Mouse (Mus musculus) embryonic facial prominence, embryonic 11.5 days (tissue): ENCODE data around the gene Ldlrad3. TPM values are rescaled to one million over a fixed set of nuclear protein-coding genes. Genes with fewer than 3 reads are reported as not detected.

Experiments
- ATAC-seq: fragments of 200-750 bp; cut with Nextera tagmentation; replicated peaks from 2 replicates; pipeline ENCODE4 v1.8.0; 2017; ENCODE audit warnings: low read depth; ENCODE audit not compliant: insufficient number of reproducible peaks, low FRiP score, low TSS enrichment
- DNase-seq: peaks from one replicate; pipeline ENCODE4 v3.0.0-alpha.2; 2015; ENCODE audit warnings: low spot score
- H3K27ac ChIP-seq: fragments of 300-500 bp; sonication (generic); replicated peaks from 2 replicates; pipeline ENCODE4 v1.5.1; 2014; ENCODE audit warnings: mild to moderate bottlenecking, low read depth, low read length, control low read depth
- H3K27me3 ChIP-seq: fragments of 300-500 bp; sonication (generic); 2 replicates; pipeline ENCODE4 v1.6.1; 2014; ENCODE audit warnings: mild to moderate bottlenecking, low read length, moderate library complexity, mixed read lengths; ENCODE audit not compliant: control insufficient read depth, insufficient read depth
- H3K36me3 ChIP-seq: fragments of 300-500 bp; sonication (generic); replicated peaks from 2 replicates; pipeline ENCODE4 v1.6.1; 2014; ENCODE audit warnings: low read depth, mild to moderate bottlenecking, low read length, moderate library complexity, mixed read lengths; ENCODE audit not compliant: control insufficient read depth, insufficient read depth
- H3K4me1 ChIP-seq: fragments of 300-500 bp; sonication (generic); 2 replicates; pipeline ENCODE4 v1.6.1; 2014; ENCODE audit warnings: low read length, mixed read lengths; ENCODE audit not compliant: control insufficient read depth, insufficient read depth
- H3K4me2 ChIP-seq: fragments of 300-500 bp; sonication (generic); 2 replicates; pipeline ENCODE4 v1.6.1; 2014; ENCODE audit warnings: low read depth, mild to moderate bottlenecking, control low read depth, low read length, moderate library complexity
- H3K4me3 ChIP-seq: fragments of 300-500 bp; sonication (generic); 2 replicates; pipeline ENCODE4 v1.5.1; 2014; ENCODE audit warnings: low read depth, low read length, control low read depth
- H3K9ac ChIP-seq: fragments of 300-500 bp; sonication (generic); replicated peaks from 2 replicates; pipeline ENCODE4 v1.6.1; 2014; ENCODE audit warnings: mild to moderate bottlenecking, control low read depth, low read length
- H3K9me3 ChIP-seq: fragments of 300-500 bp; sonication (generic); replicated peaks from 2 replicates; pipeline ENCODE4 v1.6.1; 2016; ENCODE audit warnings: mild to moderate bottlenecking, low read length, inconsistent platforms, mixed read lengths; ENCODE audit not compliant: control insufficient read depth
- WGBS: fragments of 180-500 bp; shearing (Covaris S2); extraction: QIAGEN DNeasy Blood & Tissue Kit; methylation state at CpG from one replicate; pipeline ENCODE4 v1.1.7; 2014; 5-methylcytosine and 5-hydroxymethylcytosine counted together
- polyA plus RNA-seq: library from polyadenylated mRNA; unstranded; fragments of >200 nt; fragmentation: Nextera tagmentation; extraction: Ambion mirVana; gene quantifications from 2 replicates; pipeline ENCODE4 v1.2.1, GENCODE M21; 2014

The Ldlrad3 gene
- polyA plus RNA-seq, 1 experiment from 2014 or later: 47.6 TPM

DNA sequence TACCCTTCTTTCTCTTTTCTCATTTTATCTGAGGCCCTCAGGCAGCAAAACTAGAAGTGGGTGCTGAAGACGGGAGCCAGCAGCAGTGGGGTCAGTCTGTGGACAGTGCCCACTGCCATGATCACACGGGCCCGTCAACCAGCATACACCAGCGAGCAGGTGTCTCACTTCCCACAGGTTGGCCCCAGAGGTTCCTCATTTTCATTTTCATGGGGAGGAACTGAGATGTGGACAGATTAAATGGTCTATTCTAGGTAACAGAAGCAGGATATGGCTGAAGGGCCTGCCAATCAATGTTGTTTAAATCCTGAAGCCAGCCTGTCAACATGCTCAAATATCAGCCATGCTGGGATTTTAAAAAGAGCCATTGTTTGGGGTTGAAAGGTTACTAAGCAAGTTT is 9.3 kb upstream of the Ldlrad3 start:
- H3K4me1 ChIP-seq: no peaks in the 10 kb centered on the region
- H3K4me2 ChIP-seq: no peak overlapping the region
- no peaks in the 10 kb centered on the region for H3K9me3 ChIP-seq
- DNase-seq (no peak), ATAC-seq (no peak)
- no peak overlapping the region for H3K9ac ChIP-seq
- WGBS: 63% methylated on average over 4 of the region's 4 CpGs
- no peaks in the 10 kb centered on the region for H3K27me3 ChIP-seq
- H3K4me3 ChIP-seq: no peak overlapping the region
- H3K36me3 ChIP-seq: no peaks in the 10 kb centered on the region
- H3K27ac ChIP-seq: no peak overlapping the region

DNA sequence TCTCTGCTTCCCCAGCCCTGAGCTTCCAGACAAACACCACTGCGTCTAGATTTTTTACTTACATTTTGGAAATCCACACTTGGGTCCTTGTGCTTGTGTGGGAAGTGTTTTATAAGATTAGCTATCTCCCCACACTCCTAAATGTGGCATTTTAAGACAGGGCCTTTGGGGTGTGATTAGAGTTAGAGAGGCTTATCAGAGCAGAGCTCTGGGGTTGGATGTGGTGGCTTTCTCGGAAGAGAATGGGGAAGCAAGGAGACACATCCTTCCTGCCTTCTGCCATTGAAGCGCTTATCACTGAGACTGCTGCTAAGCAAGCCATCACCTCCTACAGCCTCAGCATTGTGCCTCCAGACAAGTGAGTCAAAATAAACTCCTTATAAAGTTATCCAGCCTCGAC is 8.1 kb upstream of the Ldlrad3 start:
- Histone ChIP-seq H3K36me3 (no peaks in the 10 kb centered on the region), H3K4me1 (no peaks in the 10 kb centered on the region), H3K9me3 (no peaks in the 10 kb centered on the region), H3K4me2 (no peak overlapping the region), H3K27me3 (no peaks in the 10 kb centered on the region), H3K9ac (no peak overlapping the region), H3K27ac (no peak overlapping the region), H3K4me3 (no peak overlapping the region)
- ATAC-seq (no peak), DNase-seq (no peak)
- WGBS: 80% methylated on average over 4 of the region's 4 CpGs

DNA sequence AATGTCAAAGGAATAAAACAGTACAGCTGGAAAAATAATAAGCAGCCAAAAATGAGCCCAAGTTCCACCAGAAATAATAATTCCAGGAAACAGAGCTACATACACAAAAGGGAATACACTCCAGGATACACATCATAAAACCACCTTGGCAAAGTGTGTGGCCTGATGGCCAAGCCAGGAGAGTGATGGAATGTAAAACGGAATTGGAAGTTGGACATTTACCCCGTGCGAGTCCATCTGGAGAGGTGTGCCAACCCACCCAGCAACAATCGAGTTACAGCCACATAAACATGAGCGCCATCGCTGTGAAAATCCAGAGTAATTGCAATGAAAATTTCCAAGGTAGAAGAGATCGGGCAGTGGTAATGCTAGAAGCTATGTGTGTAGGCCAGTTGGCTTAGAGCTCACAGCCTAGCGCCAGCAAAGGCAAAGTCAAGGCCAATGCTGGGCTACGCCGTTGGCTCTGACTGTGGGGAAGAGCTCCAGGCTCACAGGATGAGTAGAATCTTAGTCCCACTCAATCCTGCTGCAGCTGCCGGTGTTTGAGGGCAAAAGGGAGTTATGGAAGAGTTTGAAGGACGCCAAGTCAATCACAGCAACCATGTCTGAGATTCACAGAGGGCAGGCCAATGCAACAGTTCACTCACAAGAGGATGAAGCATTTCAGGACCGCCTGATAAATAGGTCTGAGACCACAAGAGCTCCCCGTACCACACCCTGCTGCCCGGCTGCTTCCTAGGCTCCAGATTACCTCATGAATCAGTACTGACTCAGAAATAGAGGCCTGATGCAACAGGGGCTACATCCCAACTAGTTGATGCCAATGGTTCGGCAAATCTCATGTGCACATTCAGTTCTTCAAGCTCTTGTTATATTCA is 7.0 kb upstream of the Ldlrad3 start:
- 92% methylated on average over 16 of the region's 16 CpGs for WGBS
- no peak overlapping the region for H3K4me2 ChIP-seq
- no peaks in the 10 kb centered on the region for H3K4me1 ChIP-seq
- no peak overlapping the region for H3K27ac ChIP-seq
- H3K36me3 ChIP-seq: no peaks in the 10 kb centered on the region
- H3K9me3 ChIP-seq: no peaks in the 10 kb centered on the region
- H3K9ac ChIP-seq: no peak overlapping the region
- no peak for ATAC-seq
- DNase-seq: no peak
- no peaks in the 10 kb centered on the region for H3K27me3 ChIP-seq
- no peak overlapping the region for H3K4me3 ChIP-seq

GRCm38 (mm10) chr2:102191736-102192135 is 5.6 kb upstream of the Ldlrad3 start:
- H3K4me3 ChIP-seq: no peak overlapping the region
- no peak overlapping the region for H3K27ac ChIP-seq
- H3K4me2 ChIP-seq: no peak overlapping the region
- DNase-seq: no peak
- no peaks in the 10 kb centered on the region for H3K4me1 ChIP-seq
- H3K9ac ChIP-seq: no peak overlapping the region
- H3K9me3 ChIP-seq: no peaks in the 10 kb centered on the region
- no peaks in the 10 kb centered on the region for H3K36me3 ChIP-seq
- WGBS: 70% methylated on average over 4 of the region's 4 CpGs
- H3K27me3 ChIP-seq: no peaks in the 10 kb centered on the region
- ATAC-seq: no peak

DNA sequence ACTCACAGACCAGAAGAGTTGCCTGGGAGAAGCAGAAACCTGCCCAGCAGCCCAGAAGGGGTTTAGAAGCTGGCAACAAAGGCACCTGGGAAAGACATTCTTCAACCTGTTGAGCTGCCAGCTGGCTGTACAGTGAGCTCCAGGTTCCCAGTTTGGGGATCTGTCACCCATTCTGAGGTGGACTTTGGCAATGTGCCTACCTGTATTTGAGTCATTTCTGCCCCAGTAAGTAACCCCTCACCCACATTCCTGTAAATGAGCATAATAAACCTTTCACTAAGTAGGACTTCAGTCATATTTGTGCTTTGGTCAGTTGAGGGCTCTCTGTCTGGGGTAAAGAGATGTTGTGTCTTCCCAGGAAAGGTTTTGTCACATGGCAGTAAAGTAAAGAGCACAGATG is 4.8 kb upstream of the Ldlrad3 start:
- ATAC-seq (no peak), DNase-seq (no peak)
- no peaks in the 10 kb centered on the region for H3K4me1 ChIP-seq
- H3K4me3 ChIP-seq: no peak overlapping the region
- H3K4me2 ChIP-seq: no peak overlapping the region
- H3K9ac ChIP-seq: no peak overlapping the region
- no peak overlapping the region for H3K27ac ChIP-seq
- H3K9me3 ChIP-seq: no peaks in the 10 kb centered on the region
- no peaks in the 10 kb centered on the region for H3K36me3 ChIP-seq
- no peaks in the 10 kb centered on the region for H3K27me3 ChIP-seq

DNA sequence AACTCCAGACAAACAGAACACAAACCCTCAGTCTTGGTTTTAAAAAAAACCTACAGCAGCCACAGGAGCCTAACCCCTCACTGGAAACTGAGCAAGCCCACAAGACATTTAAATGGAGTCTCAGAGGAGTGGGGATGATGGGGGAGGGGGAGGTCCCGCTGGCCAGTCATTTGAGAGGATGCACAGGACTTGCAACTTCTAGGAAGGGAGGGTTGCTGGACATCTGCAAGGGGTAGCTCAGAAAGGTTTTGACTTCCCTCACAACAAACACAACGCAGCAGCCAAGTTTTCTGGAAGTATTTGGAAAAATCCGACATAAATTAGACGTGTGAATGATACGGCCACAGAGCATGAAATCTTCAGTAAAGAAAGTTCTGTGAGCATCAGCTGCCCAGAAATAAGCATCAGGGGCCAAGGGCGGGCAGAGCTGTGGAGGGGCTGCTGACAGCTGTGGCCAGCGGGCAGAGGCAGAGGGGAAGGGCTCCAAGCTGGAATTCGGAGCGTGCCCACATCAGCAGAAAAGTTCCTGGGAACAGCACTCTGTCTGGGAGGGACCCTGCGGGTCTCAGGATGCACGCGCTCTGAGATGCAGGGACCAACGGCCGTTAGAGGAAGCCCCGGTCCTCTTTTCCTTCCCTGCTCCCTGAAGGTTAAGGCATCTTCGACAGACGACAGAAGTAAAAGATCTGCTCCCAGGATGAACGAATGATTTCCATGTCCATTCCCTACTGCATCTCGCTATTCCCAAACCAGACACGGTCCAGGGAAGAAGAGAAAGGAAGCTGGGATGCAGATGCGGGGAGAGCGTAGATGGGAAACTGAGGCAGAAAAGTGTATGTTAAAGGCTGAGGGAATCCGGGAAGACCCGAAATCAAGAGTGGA is 875 bp downstream of the Ldlrad3 start:
- ATAC-seq: 0 out of 2 replicates have a peak, but pooled peaks have one; percentile 34
- H3K9ac ChIP-seq: peak overlapping the region; percentile 92
- WGBS: under 1% methylated on average over 24 of the region's 24 CpGs
- H3K36me3 ChIP-seq: no peaks in the 10 kb centered on the region
- H3K4me3 ChIP-seq: peak overlapping the region; percentile 76
- H3K4me2 ChIP-seq: peak overlapping the region; percentile 77
- peak; percentile 69 for DNase-seq
- H3K27ac ChIP-seq: peak overlapping the region; percentile 87
- no peaks in the 10 kb centered on the region for H3K9me3 ChIP-seq
- H3K4me1 ChIP-seq: peaks cover 5% of the 10 kb centered on the region
- H3K27me3 ChIP-seq: no peaks in the 10 kb centered on the region

DNA sequence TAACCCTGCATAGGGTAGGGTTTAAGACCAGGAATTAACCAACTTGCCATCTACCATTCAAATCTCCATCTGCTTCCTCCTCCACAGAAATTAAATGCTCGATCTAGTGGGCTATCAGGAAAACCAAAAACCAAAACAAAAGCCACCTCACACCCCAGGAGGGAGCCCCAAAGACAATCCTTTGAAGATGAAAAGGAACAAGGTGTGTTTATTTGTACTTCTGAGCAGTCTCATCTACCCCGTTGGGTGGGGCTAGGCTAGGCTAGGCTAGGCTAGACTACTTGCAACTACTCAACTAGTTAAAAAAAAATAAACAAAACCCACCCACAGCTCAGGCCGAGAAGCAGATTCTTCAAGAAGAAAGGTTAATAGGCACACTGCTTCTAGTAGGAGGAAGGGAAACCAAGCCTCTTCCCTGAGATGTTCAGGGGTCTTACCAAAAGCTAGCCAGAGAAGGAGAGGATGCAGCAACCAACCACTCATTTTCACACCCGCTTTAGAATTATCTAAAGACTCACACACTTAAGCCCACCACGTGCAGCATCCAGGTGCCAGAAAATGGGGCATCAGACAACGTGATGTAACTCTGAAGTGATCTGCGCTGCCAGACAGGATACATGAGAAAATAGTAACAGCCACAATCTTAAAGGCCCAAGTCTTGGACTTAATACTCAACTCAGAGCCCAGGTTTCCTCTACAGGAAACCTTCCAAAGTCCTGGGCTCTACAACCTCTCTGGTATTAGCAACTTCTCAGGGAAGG is 2.3 kb downstream of the Ldlrad3 start:
- H3K4me2 ChIP-seq: no peak overlapping the region

More for the DNA sequence above, 2.3 kb downstream of the Ldlrad3 start:
- no peak for DNase-seq
- peaks cover 5% of the 10 kb centered on the region for H3K4me1 ChIP-seq
- no peak for ATAC-seq
- no peaks in the 10 kb centered on the region for H3K36me3 ChIP-seq
- H3K4me3 ChIP-seq: no peak overlapping the region
- no peaks in the 10 kb centered on the region for H3K27me3 ChIP-seq
- 75% methylated on average over 7 of the region's 7 CpGs for WGBS
- H3K27ac ChIP-seq: no peak overlapping the region
- no peaks in the 10 kb centered on the region for H3K9me3 ChIP-seq
- H3K9ac ChIP-seq: no peak overlapping the region
